Mouse (Mus musculus) liver, adult (tissue): ENCODE data around the gene Morc3.

Experiments
- GATA4 ChIP-seq: IDR thresholded peaks from 2 replicates; pipeline ENCODE4 v1.6.1; 2014; ENCODE audit warnings: mild to moderate bottlenecking, low read length; ENCODE audit not compliant: insufficient replicate concordance

Morc3 gene

GRCm38 (mm10) chr16:93834076-93834475 is 2.2 kb downstream of the Morc3 start:
- TF ChIP-seq GATA4, result no peak

GRCm38 (mm10) chr16:93839049-93839448 is 7.1 kb downstream of the Morc3 start:
- no peak for TF ChIP-seq GATA4

GRCm38 (mm10) chr16:93850527-93850926 is 18.6 kb downstream of the Morc3 start:
- TF ChIP-seq GATA4, result no peak

- peak; percentile 68; the same call in 1 of the 2 replicates for TF ChIP-seq GATA4
Observed at GRCm38 (mm10) chr16:93859967-93860366, 28.0 kb downstream of the Morc3 start.

GRCm38 (mm10) chr16:93860686-93861085 is 28.8 kb downstream of the Morc3 start:
- no peak for TF ChIP-seq GATA4

GRCm38 (mm10) chr16:93874841-93875240 is 42.9 kb downstream of the Morc3 start:
- TF ChIP-seq GATA4, result no peak

GRCm38 (mm10) chr16:93877612-93878380 is 45.9 kb downstream of the Morc3 start:
- TF ChIP-seq GATA4, result no peak

GRCm38 (mm10) chr16:93883423-93884085 is 51.6 kb downstream of the Morc3 start, which contains the start of gene Chaf1b:
Gene Chaf1b (plus strand): TSS chr16:93883901.
- TF ChIP-seq GATA4, result peak; percentile 75; the same call in 1 of the 2 replicates

- TF ChIP-seq GATA4, result no peak
Observed at GRCm38 (mm10) chr16:93884086-93884721, 52.3 kb downstream of the Morc3 start.

- no peak for TF ChIP-seq GATA4
Observed at GRCm38 (mm10) chr16:93884722-93885113, 52.8 kb downstream of the Morc3 start.

- TF ChIP-seq GATA4, result no peak
Observed at GRCm38 (mm10) chr16:93888481-93888880, 56.6 kb downstream of the Morc3 start.

GRCm38 (mm10) chr16:93890948-93891604 is 59.2 kb downstream of the Morc3 start:
- no peak for TF ChIP-seq GATA4

GRCm38 (mm10) chr16:93893285-93893684 is 61.4 kb downstream of the Morc3 start:
- TF ChIP-seq GATA4, result no peak

- no peak for TF ChIP-seq GATA4
Observed at GRCm38 (mm10) chr16:93903027-93903426, 71.1 kb downstream of the Morc3 start.
